Mouse (Mus musculus): ENCODE measurements around the gene Zfp169.

DNA sequence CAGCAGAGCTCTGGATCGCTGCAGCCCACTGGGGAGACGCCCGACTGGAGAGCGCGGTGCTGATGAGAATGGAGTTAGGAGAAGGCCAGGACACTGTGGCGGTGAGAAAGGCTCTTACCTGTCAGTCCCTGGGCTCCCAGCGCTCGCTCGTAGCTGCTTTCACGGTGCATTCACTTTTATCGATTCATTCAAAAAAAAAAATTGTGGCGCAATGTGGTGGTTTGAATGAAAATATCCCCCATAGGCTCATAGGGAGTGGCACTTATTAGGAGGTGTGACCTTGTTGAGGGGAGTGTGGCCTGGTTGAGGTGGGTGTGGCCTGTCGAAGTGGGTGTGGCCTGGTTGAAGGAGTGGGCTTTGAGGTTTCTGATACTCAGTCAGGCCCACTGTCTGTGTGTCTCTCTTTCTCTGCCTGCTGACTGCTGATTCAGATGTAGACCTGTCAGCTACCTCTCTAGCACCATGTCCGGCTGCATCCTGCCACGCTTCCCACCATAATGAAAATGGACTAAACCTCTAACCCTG, 44.5 kb downstream of the Zfp169 start:
- no peak for TF ChIP-seq CTCF (IDR thresholded peaks at IDR 0.05; ENCODE audit: extremely low read depth, insufficient read length, insufficient replicate concordance, low read depth, low read length)
- TF ChIP-seq POLR2A (IDR thresholded peaks at IDR 0.05; ENCODE audit: low read depth, low read length) = no peak
